Mouse (Mus musculus) hindbrain, embryonic 12.5 days (tissue): ENCODE data around the gene Frmd4a. TPM values are rescaled to one million over a fixed set of nuclear protein-coding genes. Genes with fewer than 3 reads are reported as not detected.

ENCODE experiments used
- ATAC-seq: fragments of 200-750 bp; cut with Nextera tagmentation; 2 replicates; pipeline ENCODE4 v1.8.0; 2017; ENCODE audit warnings: moderate TSS enrichment; ENCODE audit not compliant: low FRiP score
- H3K27ac ChIP-seq: fragments of 300-500 bp; sonication (generic); 2 replicates; pipeline ENCODE4 v1.5.1; 2016; ENCODE audit warnings: mild to moderate bottlenecking
- H3K27me3 ChIP-seq: fragments of 300-500 bp; sonication (generic); 2 replicates; pipeline ENCODE4 v1.6.1; 2016; ENCODE audit warnings: mild to moderate bottlenecking
- H3K36me3 ChIP-seq: fragments of 300-500 bp; sonication (generic); 2 replicates; pipeline ENCODE4 v1.6.1; 2016; ENCODE audit warnings: mild to moderate bottlenecking
- H3K4me1 ChIP-seq: fragments of 300-500 bp; sonication (generic); 2 replicates; pipeline ENCODE4 v1.6.1; 2016
- H3K4me2 ChIP-seq: fragments of 300-500 bp; sonication (generic); replicated peaks from 2 replicates; pipeline ENCODE4 v1.6.1; 2016; ENCODE audit warnings: mild to moderate bottlenecking
- H3K4me3 ChIP-seq: fragments of 300-500 bp; sonication (generic); 2 replicates; pipeline ENCODE4 v1.5.1; 2016; ENCODE audit warnings: mild to moderate bottlenecking
- H3K9ac ChIP-seq: fragments of 300-500 bp; sonication (generic); 2 replicates; pipeline ENCODE4 v1.6.1; 2016; ENCODE audit warnings: mild to moderate bottlenecking, moderate library complexity
- H3K9me3 ChIP-seq: fragments of 300-500 bp; sonication (generic); replicated peaks from 2 replicates; pipeline ENCODE4 v1.6.1; 2016; ENCODE audit warnings: mild to moderate bottlenecking
- WGBS: fragments of 180-500 bp; shearing (Covaris S2); methylation state at CpG from one replicate; pipeline ENCODE4 v1.1.7; 2016; 5-methylcytosine and 5-hydroxymethylcytosine counted together
- polyA plus RNA-seq: library from polyadenylated mRNA; unstranded; fragments of >200 nt; fragmentation: Nextera tagmentation; extraction: Ambion mirVana; gene quantifications from 2 replicates; pipeline ENCODE4 v1.2.1, GENCODE M21; 2016

Frmd4a gene
- polyA plus RNA-seq, 1 experiment from 2014 or later = 69.6 TPM

GRCm38 (mm10) chr2:4391091-4391490 is 373.6 kb downstream of the Frmd4a start:
- H3K4me2 ChIP-seq = no peak overlapping the region

GRCm38 (mm10) chr2:4391678-4392085 is 374.2 kb downstream of the Frmd4a start:
- ATAC-seq = no peak
- no peak overlapping the region for H3K4me3 ChIP-seq
- H3K27me3 ChIP-seq = no peaks in the 10 kb centered on the region
- H3K4me2 ChIP-seq = no peak overlapping the region
- H3K9ac ChIP-seq = no peak overlapping the region
- peaks cover 15% of the 10 kb centered on the region for H3K4me1 ChIP-seq
- 54% methylated on average over 7 of the region's 7 CpGs for WGBS
- no peak overlapping the region for H3K27ac ChIP-seq
- H3K36me3 ChIP-seq = no peaks in the 10 kb centered on the region
- peaks cover 4% of the 10 kb centered on the region; the same call in 1 of the 2 replicates for H3K9me3 ChIP-seq

More at GRCm38 (mm10) chr2:4391091-4391490, 373.6 kb downstream of the Frmd4a start:
- 84% methylated on average over 4 of the region's 4 CpGs for WGBS
- ATAC-seq = no peak
- Histone ChIP-seq H3K9me3 (peaks cover 4% of the 10 kb centered on the region; the same call in 1 of the 2 replicates), H3K27ac (no peak overlapping the region), H3K4me3 (no peak overlapping the region), H3K36me3 (no peaks in the 10 kb centered on the region), H3K9ac (no peak overlapping the region), H3K4me1 (peaks cover 15% of the 10 kb centered on the region), H3K27me3 (no peaks in the 10 kb centered on the region)

GRCm38 (mm10) chr2:4393046-4393445 is 375.5 kb downstream of the Frmd4a start:
- Histone ChIP-seq H3K9me3 (peaks cover 4% of the 10 kb centered on the region; the same call in 1 of the 2 replicates), H3K27me3 (no peaks in the 10 kb centered on the region), H3K27ac (no peak overlapping the region), H3K4me3 (no peak overlapping the region), H3K4me2 (no peak overlapping the region), H3K4me1 (peaks cover 15% of the 10 kb centered on the region), H3K36me3 (no peaks in the 10 kb centered on the region), H3K9ac (no peak overlapping the region)
- no peak for ATAC-seq
- 96% methylated on average over 4 of the region's 4 CpGs for WGBS

- H3K27me3 ChIP-seq = no peaks in the 10 kb centered on the region
- no peak overlapping the region for H3K9ac ChIP-seq
- H3K4me2 ChIP-seq = no peak overlapping the region
- H3K9me3 ChIP-seq = peaks cover 4% of the 10 kb centered on the region; the same call in 1 of the 2 replicates
- no peak overlapping the region for H3K27ac ChIP-seq
- 93% methylated on average over 7 of the region's 7 CpGs for WGBS
- H3K4me3 ChIP-seq = no peak overlapping the region
- ATAC-seq = no peak
- H3K4me1 ChIP-seq = peaks cover 11% of the 10 kb centered on the region
- no peaks in the 10 kb centered on the region for H3K36me3 ChIP-seq
These were observed 377.1 kb downstream of the Frmd4a start for GRCm38 (mm10) chr2:4394641-4395040.

GRCm38 (mm10) chr2:4399721-4400120 is 382.2 kb downstream of the Frmd4a start:
- H3K36me3 ChIP-seq = no peaks in the 10 kb centered on the region
- H3K9ac ChIP-seq = no peak overlapping the region
- no peaks in the 10 kb centered on the region for H3K27me3 ChIP-seq
- 67% methylated on average over 1 of the region's 1 CpGs for WGBS
- no peak overlapping the region for H3K4me2 ChIP-seq
- peak overlapping the region; percentile 96; the same call in 1 of the 2 replicates for H3K27ac ChIP-seq
- no peak overlapping the region for H3K4me3 ChIP-seq
- peaks cover 35% of the 10 kb centered on the region for H3K4me1 ChIP-seq
- no peak for ATAC-seq
- H3K9me3 ChIP-seq = no peaks in the 10 kb centered on the region

- under 1% methylated on average over 59 of the region's 74 CpGs for WGBS
- peak overlapping the region; percentile 53 for H3K4me3 ChIP-seq
- no peaks in the 10 kb centered on the region for H3K36me3 ChIP-seq
- peak overlapping the region; percentile 53 for H3K4me2 ChIP-seq
- peak overlapping the region; percentile 81 for H3K9ac ChIP-seq
- H3K27me3 ChIP-seq = no peaks in the 10 kb centered on the region
- ATAC-seq = peak; percentile 77
- H3K27ac ChIP-seq = peak overlapping the region; percentile 96
- H3K9me3 ChIP-seq = no peaks in the 10 kb centered on the region
- H3K4me1 ChIP-seq = peaks cover 44% of the 10 kb centered on the region
These were observed 383.5 kb downstream of the Frmd4a start for GRCm38 (mm10) chr2:4400771-4401596.

GRCm38 (mm10) chr2:4401597-4402581 is 384.4 kb downstream of the Frmd4a start:
- Histone ChIP-seq H3K4me1 (peaks cover 49% of the 10 kb centered on the region), H3K27me3 (no peaks in the 10 kb centered on the region), H3K27ac (peak overlapping the region; percentile 96), H3K36me3 (no peaks in the 10 kb centered on the region), H3K9ac (peak overlapping the region; percentile 81), H3K4me2 (peak overlapping the region; percentile 53), H3K9me3 (no peaks in the 10 kb centered on the region), H3K4me3 (peak overlapping the region; percentile 53)
- WGBS = under 1% methylated on average over 28 of the region's 28 CpGs
- ATAC-seq = peak; percentile 78

GRCm38 (mm10) chr2:4406977-4407376 is 389.5 kb downstream of the Frmd4a start:
- peaks cover 67% of the 10 kb centered on the region for H3K4me1 ChIP-seq
- no peak overlapping the region for H3K9ac ChIP-seq
- no peaks in the 10 kb centered on the region for H3K36me3 ChIP-seq
- ATAC-seq = no peak
- H3K27ac ChIP-seq = peak overlapping the region; percentile 58
- no peaks in the 10 kb centered on the region for H3K27me3 ChIP-seq
- 60% methylated on average over 5 of the region's 5 CpGs for WGBS
- no peaks in the 10 kb centered on the region for H3K9me3 ChIP-seq
- H3K4me2 ChIP-seq = no peak overlapping the region
- no peak overlapping the region for H3K4me3 ChIP-seq

GRCm38 (mm10) chr2:4409810-4410433 is 392.4 kb downstream of the Frmd4a start:
- H3K4me2 ChIP-seq = no peak overlapping the region
- WGBS = 61% methylated on average over 8 of the region's 8 CpGs
- no peaks in the 10 kb centered on the region for H3K36me3 ChIP-seq
- no peaks in the 10 kb centered on the region for H3K9me3 ChIP-seq
- H3K9ac ChIP-seq = no peak overlapping the region
- no peaks in the 10 kb centered on the region for H3K27me3 ChIP-seq
- peaks cover 62% of the 10 kb centered on the region for H3K4me1 ChIP-seq
- ATAC-seq = no peak
- H3K4me3 ChIP-seq = no peak overlapping the region
- no peak overlapping the region for H3K27ac ChIP-seq

- H3K4me3 ChIP-seq = no peak overlapping the region
- ATAC-seq = no peak
- WGBS = 59% methylated on average over 5 of the region's 5 CpGs
- peaks cover 40% of the 10 kb centered on the region for H3K4me1 ChIP-seq
- H3K4me2 ChIP-seq = no peak overlapping the region
- H3K36me3 ChIP-seq = no peaks in the 10 kb centered on the region
- H3K27ac ChIP-seq = peak overlapping the region; percentile 24; the same call in 1 of the 2 replicates
- H3K9ac ChIP-seq = no peak overlapping the region
- no peaks in the 10 kb centered on the region for H3K9me3 ChIP-seq
- no peaks in the 10 kb centered on the region for H3K27me3 ChIP-seq
These were observed 395.5 kb downstream of the Frmd4a start for GRCm38 (mm10) chr2:4412870-4413595.

- no peak overlapping the region; the same call in none of the 2 replicates for H3K27ac ChIP-seq
- no peak for ATAC-seq
These were observed 396.2 kb downstream of the Frmd4a start for GRCm38 (mm10) chr2:4413596-4414335.

More at GRCm38 (mm10) chr2:4413596-4414335, 396.2 kb downstream of the Frmd4a start:
- no peaks in the 10 kb centered on the region for H3K9me3 ChIP-seq
- no peaks in the 10 kb centered on the region for H3K27me3 ChIP-seq
- 87% methylated on average over 16 of the region's 16 CpGs for WGBS
- H3K4me1 ChIP-seq = peaks cover 40% of the 10 kb centered on the region
- H3K4me2 ChIP-seq = no peak overlapping the region
- H3K9ac ChIP-seq = no peak overlapping the region
- no peaks in the 10 kb centered on the region for H3K36me3 ChIP-seq
- H3K4me3 ChIP-seq = no peak overlapping the region
